Mouse (Mus musculus): ENCODE measurements around the gene Ogfrl1.

Gene Ogfrl1

GRCm38 (mm10) chr1:23352895-23353294, 44.7 kb downstream of the Ogfrl1 start:
- no peak for DNase-seq (ENCODE audit: low spot score)

- no peak for DNase-seq (ENCODE audit: low spot score)
These were observed 45.8 kb downstream of the Ogfrl1 start for GRCm38 (mm10) chr1:23351756-23352155.

- no peak for DNase-seq (ENCODE audit: low spot score)
These were observed 51.9 kb downstream of the Ogfrl1 start for GRCm38 (mm10) chr1:23345633-23346032.

GRCm38 (mm10) chr1:23342864-23343263, 54.7 kb downstream of the Ogfrl1 start:
- DNase-seq (ENCODE audit: low spot score), result no peak

GRCm38 (mm10) chr1:23342224-23342623, 55.3 kb downstream of the Ogfrl1 start:
- DNase-seq (ENCODE audit: low spot score), result no peak

GRCm38 (mm10) chr1:23335726-23336363, 61.7 kb downstream of the Ogfrl1 start:
- DNase-seq (ENCODE audit: low spot score), result no peak

- DNase-seq (ENCODE audit: low spot score), result no peak
These were observed 62.5 kb downstream of the Ogfrl1 start for GRCm38 (mm10) chr1:23335050-23335449.

- no peak for DNase-seq (ENCODE audit: low spot score)
These were observed 65.4 kb downstream of the Ogfrl1 start for GRCm38 (mm10) chr1:23332192-23332591.

- DNase-seq (ENCODE audit: low spot score), result no peak
These were observed 72.4 kb downstream of the Ogfrl1 start for GRCm38 (mm10) chr1:23325160-23325559.

GRCm38 (mm10) chr1:23324226-23324625, 73.3 kb downstream of the Ogfrl1 start:
- DNase-seq (ENCODE audit: low spot score), result no peak

- DNase-seq (ENCODE audit: low spot score), result no peak
These were observed 74.3 kb downstream of the Ogfrl1 start for GRCm38 (mm10) chr1:23323286-23323685.

- no peak for DNase-seq (ENCODE audit: low spot score)
These were observed 75.4 kb downstream of the Ogfrl1 start for GRCm38 (mm10) chr1:23322208-23322607.

- DNase-seq (ENCODE audit: low spot score), result no peak
These were observed 76.2 kb downstream of the Ogfrl1 start for GRCm38 (mm10) chr1:23321331-23321851.

- no peak for DNase-seq (ENCODE audit: low spot score)
These were observed 76.9 kb downstream of the Ogfrl1 start for GRCm38 (mm10) chr1:23320591-23321195.
